Mouse (Mus musculus): ENCODE measurements around the gene Ap2s1. TPM values are rescaled to one million over a fixed set of nuclear protein-coding genes. Genes with fewer than 3 reads are reported as not detected.

Ap2s1 gene
- polyA plus RNA-seq, 1 experiment from 2014 or later: 266 TPM

GRCm38 (mm10) chr7:16781555-16781815 is 43.3 kb downstream of the Ap2s1 start:
- no peak for DNase-seq (ENCODE audit: low spot score)

GRCm38 (mm10) chr7:16781816-16782554 is 43.8 kb downstream of the Ap2s1 start:
- peak overlapping the region; percentile 77 for H3K4me3 ChIP-seq (ENCODE audit: low read depth, low read length)
- ATAC-seq (ENCODE audit: insufficient number of reproducible peaks, low FRiP score, low TSS enrichment, low read depth) (0 out of 2 replicates have a peak, but pooled peaks have one; percentile 14), DNase-seq (ENCODE audit: low spot score) (peak; percentile 57)

More at GRCm38 (mm10) chr7:16781555-16781815, 43.3 kb downstream of the Ap2s1 start:
- peak overlapping the region; percentile 76 for H3K9ac ChIP-seq (ENCODE audit: low read length)
- H3K4me3 ChIP-seq (ENCODE audit: low read depth, low read length): peak overlapping the region; percentile 77
- H3K4me1 ChIP-seq (ENCODE audit: control insufficient read depth, insufficient read depth, low read length): peaks cover 22% of the 10 kb centered on the region
- peak overlapping the region; percentile 99 for H3K4me2 ChIP-seq (ENCODE audit: low read depth, severe bottlenecking)
- no peaks in the 10 kb centered on the region for H3K27me3 ChIP-seq (ENCODE audit: control insufficient read depth, insufficient read depth, low read length)
- H3K9me3 ChIP-seq (ENCODE audit: control insufficient read depth, low read length): 0 out of 2 replicates have a peak, but pooled peaks cover 3% of the 10 kb centered on the region
- no peak for ATAC-seq (ENCODE audit: insufficient number of reproducible peaks, low FRiP score, low TSS enrichment, low read depth)
- no peaks in the 10 kb centered on the region for H3K36me3 ChIP-seq (ENCODE audit: control insufficient read depth, insufficient read depth, low read length)
- H3K27ac ChIP-seq (replicated peaks; ENCODE audit: low read depth, low read length): 0 out of 2 replicates have a peak overlapping the region, but pooled peaks have one; percentile 36
- WGBS: under 1% methylated on average over 10 of the region's 10 CpGs

GRCm38 (mm10) chr7:16782555-16783125 is 44.4 kb downstream of the Ap2s1 start:
- no peak overlapping the region for H3K27ac ChIP-seq (replicated peaks; ENCODE audit: low read depth, low read length)
- H3K27me3 ChIP-seq (ENCODE audit: control insufficient read depth, insufficient read depth, low read length): no peaks in the 10 kb centered on the region
- H3K36me3 ChIP-seq (ENCODE audit: control insufficient read depth, insufficient read depth, low read length): no peaks in the 10 kb centered on the region
- peaks cover 22% of the 10 kb centered on the region for H3K4me1 ChIP-seq (ENCODE audit: control insufficient read depth, insufficient read depth, low read length)
- H3K4me3 ChIP-seq (ENCODE audit: low read depth, low read length): peak overlapping the region; percentile 77
- H3K9me3 ChIP-seq (ENCODE audit: control insufficient read depth, low read length): no peaks in the 10 kb centered on the region
- peak overlapping the region; percentile 99 for H3K4me2 ChIP-seq (ENCODE audit: low read depth, severe bottlenecking)
- WGBS: 2% methylated on average over 11 of the region's 11 CpGs
- no peak for DNase-seq (ENCODE audit: low spot score)
- H3K9ac ChIP-seq (ENCODE audit: low read length): peak overlapping the region; percentile 76
- no peak for ATAC-seq (ENCODE audit: insufficient number of reproducible peaks, low FRiP score, low TSS enrichment, low read depth)

More at GRCm38 (mm10) chr7:16781816-16782554, 43.8 kb downstream of the Ap2s1 start:
- under 1% methylated on average over 60 of the region's 60 CpGs for WGBS
- Histone ChIP-seq H3K4me2 (ENCODE audit: low read depth, severe bottlenecking) (peak overlapping the region; percentile 99), H3K27me3 (ENCODE audit: control insufficient read depth, insufficient read depth, low read length) (no peaks in the 10 kb centered on the region), H3K27ac (replicated peaks; ENCODE audit: low read depth, low read length) (no peak overlapping the region), H3K9ac (ENCODE audit: low read length) (peak overlapping the region; percentile 76), H3K4me1 (ENCODE audit: control insufficient read depth, insufficient read depth, low read length) (peaks cover 22% of the 10 kb centered on the region), H3K36me3 (ENCODE audit: control insufficient read depth, insufficient read depth, low read length) (no peaks in the 10 kb centered on the region), H3K9me3 (ENCODE audit: control insufficient read depth, low read length) (0 out of 2 replicates have a peak, but pooled peaks cover 3% of the 10 kb centered on the region)

- Histone ChIP-seq H3K4me1 (ENCODE audit: control insufficient read depth, insufficient read depth, low read length) (peaks cover 22% of the 10 kb centered on the region), H3K27me3 (ENCODE audit: control insufficient read depth, insufficient read depth, low read length) (no peaks in the 10 kb centered on the region), H3K4me2 (ENCODE audit: low read depth, severe bottlenecking) (peak overlapping the region; percentile 99), H3K9ac (ENCODE audit: low read length) (peak overlapping the region; percentile 51), H3K36me3 (ENCODE audit: control insufficient read depth, insufficient read depth, low read length) (no peaks in the 10 kb centered on the region), H3K27ac (replicated peaks; ENCODE audit: low read depth, low read length) (no peak overlapping the region), H3K9me3 (ENCODE audit: control insufficient read depth, low read length) (no peaks in the 10 kb centered on the region), H3K4me3 (ENCODE audit: low read depth, low read length) (peak overlapping the region; percentile 77)
- WGBS: 16% methylated on average over 10 of the region's 10 CpGs
- ATAC-seq (ENCODE audit: insufficient number of reproducible peaks, low FRiP score, low TSS enrichment, low read depth): no peak
- DNase-seq (ENCODE audit: low spot score): no peak
These were observed 45.0 kb downstream of the Ap2s1 start for GRCm38 (mm10) chr7:16783224-16783688.

GRCm38 (mm10) chr7:16783758-16784415 is 45.7 kb downstream of the Ap2s1 start:
- Histone ChIP-seq H3K4me2 (ENCODE audit: low read depth, severe bottlenecking) (peak overlapping the region; percentile 99), H3K4me1 (ENCODE audit: control insufficient read depth, insufficient read depth, low read length) (peaks cover 22% of the 10 kb centered on the region), H3K36me3 (ENCODE audit: control insufficient read depth, insufficient read depth, low read length) (0 out of 2 replicates have a peak, but pooled peaks cover 1% of the 10 kb centered on the region), H3K27ac (replicated peaks; ENCODE audit: low read depth, low read length) (no peak overlapping the region), H3K27me3 (ENCODE audit: control insufficient read depth, insufficient read depth, low read length) (no peaks in the 10 kb centered on the region), H3K9ac (ENCODE audit: low read length) (peak overlapping the region; percentile 51), H3K9me3 (ENCODE audit: control insufficient read depth, low read length) (no peaks in the 10 kb centered on the region), H3K4me3 (ENCODE audit: low read depth, low read length) (peak overlapping the region; percentile 77)
- peak; percentile 25 for DNase-seq (ENCODE audit: low spot score)
- ATAC-seq (ENCODE audit: insufficient number of reproducible peaks, low FRiP score, low TSS enrichment, low read depth): no peak
- 44% methylated on average over 17 of the region's 17 CpGs for WGBS

GRCm38 (mm10) chr7:16784498-16784976 is 46.3 kb downstream of the Ap2s1 start:
- ATAC-seq (ENCODE audit: insufficient number of reproducible peaks, low FRiP score, low TSS enrichment, low read depth): no peak
- WGBS: 74% methylated on average over 10 of the region's 10 CpGs
- peak overlapping the region; percentile 99; the same call in 1 of the 2 replicates for H3K4me2 ChIP-seq (ENCODE audit: low read depth, severe bottlenecking)
- 0 out of 2 replicates have a peak, but pooled peaks cover 3% of the 10 kb centered on the region for H3K36me3 ChIP-seq (ENCODE audit: control insufficient read depth, insufficient read depth, low read length)
- no peaks in the 10 kb centered on the region for H3K27me3 ChIP-seq (ENCODE audit: control insufficient read depth, insufficient read depth, low read length)
- H3K9me3 ChIP-seq (ENCODE audit: control insufficient read depth, low read length): no peaks in the 10 kb centered on the region
- no peak overlapping the region for H3K27ac ChIP-seq (replicated peaks; ENCODE audit: low read depth, low read length)
- DNase-seq (ENCODE audit: low spot score): no peak
- no peak overlapping the region; the same call in 1 of the 2 replicates for H3K9ac ChIP-seq (ENCODE audit: low read length)
- peaks cover 22% of the 10 kb centered on the region for H3K4me1 ChIP-seq (ENCODE audit: control insufficient read depth, insufficient read depth, low read length)
- no peak overlapping the region for H3K4me3 ChIP-seq (ENCODE audit: low read depth, low read length)

- 89% methylated on average over 8 of the region's 8 CpGs for WGBS
- H3K4me3 ChIP-seq (ENCODE audit: low read depth, low read length): no peak overlapping the region
- H3K36me3 ChIP-seq (ENCODE audit: control insufficient read depth, insufficient read depth, low read length): 0 out of 2 replicates have a peak, but pooled peaks cover 4% of the 10 kb centered on the region
These were observed 47.4 kb downstream of the Ap2s1 start for GRCm38 (mm10) chr7:16785541-16786083.

GRCm38 (mm10) chr7:16792316-16792715 is 54.1 kb downstream of the Ap2s1 start:
- H3K36me3 ChIP-seq (ENCODE audit: control insufficient read depth, insufficient read depth, low read length): peaks cover 8% of the 10 kb centered on the region
- H3K9me3 ChIP-seq (ENCODE audit: control insufficient read depth, low read length): no peaks in the 10 kb centered on the region
- H3K27me3 ChIP-seq (ENCODE audit: control insufficient read depth, insufficient read depth, low read length): no peaks in the 10 kb centered on the region
- H3K4me3 ChIP-seq (ENCODE audit: low read depth, low read length): no peak overlapping the region
- no peak overlapping the region for H3K9ac ChIP-seq (ENCODE audit: low read length)
- H3K4me2 ChIP-seq (ENCODE audit: low read depth, severe bottlenecking): no peak overlapping the region
- WGBS: 81% methylated on average over 5 of the region's 5 CpGs
- ATAC-seq (ENCODE audit: insufficient number of reproducible peaks, low FRiP score, low TSS enrichment, low read depth) (no peak), DNase-seq (ENCODE audit: low spot score) (no peak)
- H3K27ac ChIP-seq (replicated peaks; ENCODE audit: low read depth, low read length): no peak overlapping the region
- no peaks in the 10 kb centered on the region for H3K4me1 ChIP-seq (ENCODE audit: control insufficient read depth, insufficient read depth, low read length)

More at GRCm38 (mm10) chr7:16785541-16786083, 47.4 kb downstream of the Ap2s1 start:
- Histone ChIP-seq H3K9ac (ENCODE audit: low read length) (no peak overlapping the region), H3K4me2 (ENCODE audit: low read depth, severe bottlenecking) (no peak overlapping the region), H3K4me1 (ENCODE audit: control insufficient read depth, insufficient read depth, low read length) (peaks cover 22% of the 10 kb centered on the region), H3K9me3 (ENCODE audit: control insufficient read depth, low read length) (no peaks in the 10 kb centered on the region), H3K27me3 (ENCODE audit: control insufficient read depth, insufficient read depth, low read length) (no peaks in the 10 kb centered on the region), H3K27ac (replicated peaks; ENCODE audit: low read depth, low read length) (no peak overlapping the region)
- DNase-seq (ENCODE audit: low spot score) (no peak), ATAC-seq (ENCODE audit: insufficient number of reproducible peaks, low FRiP score, low TSS enrichment, low read depth) (no peak)

All from limb, embryonic 11.5 days (tissue).